Mouse (Mus musculus): ENCODE results near the gene Ptprd. TPM values are rescaled to one million over a fixed set of nuclear protein-coding genes. Genes with fewer than 3 reads are reported as not detected.

Gene Ptprd
- polyA plus RNA-seq, 1 experiment from 2014 or later, result 10.4 TPM

DNA sequence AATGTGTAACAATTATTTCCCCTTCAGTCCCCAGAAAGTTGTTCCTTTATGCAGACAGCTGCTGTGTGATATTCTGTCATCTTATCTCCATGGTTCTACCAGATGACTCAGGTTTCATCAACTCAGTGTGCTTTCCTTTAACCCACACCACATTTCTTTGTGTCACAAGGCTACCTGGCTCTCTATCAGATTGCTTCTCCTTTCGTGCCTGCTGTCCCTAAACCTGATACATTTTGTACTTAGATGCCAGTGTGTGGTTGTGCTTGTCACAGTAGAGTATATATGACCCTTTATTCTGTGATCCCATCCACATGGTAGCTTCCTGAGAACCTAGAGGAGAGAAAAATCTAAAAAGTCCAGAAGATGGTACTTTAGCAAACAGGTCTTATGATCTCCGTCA is 1445.3 kb downstream of the Ptprd start:
- WGBS, result 66% methylated on average over 2 of the region's 2 CpGs
- H3K9me3 ChIP-seq, result no peaks in the 10 kb centered on the region
- H3K36me3 ChIP-seq, result no peaks in the 10 kb centered on the region
- H3K4me3 ChIP-seq, result no peak overlapping the region
- no peaks in the 10 kb centered on the region for H3K4me1 ChIP-seq
- no peak overlapping the region for H3K27ac ChIP-seq (replicated peaks)
- H3K4me2 ChIP-seq, result no peak overlapping the region
- no peak overlapping the region for H3K9ac ChIP-seq
- H3K27me3 ChIP-seq (replicated peaks), result no peaks in the 10 kb centered on the region
- ATAC-seq (ENCODE audit: extremely low read depth, insufficient number of reproducible peaks, low FRiP score, low TSS enrichment), result no peak

DNA sequence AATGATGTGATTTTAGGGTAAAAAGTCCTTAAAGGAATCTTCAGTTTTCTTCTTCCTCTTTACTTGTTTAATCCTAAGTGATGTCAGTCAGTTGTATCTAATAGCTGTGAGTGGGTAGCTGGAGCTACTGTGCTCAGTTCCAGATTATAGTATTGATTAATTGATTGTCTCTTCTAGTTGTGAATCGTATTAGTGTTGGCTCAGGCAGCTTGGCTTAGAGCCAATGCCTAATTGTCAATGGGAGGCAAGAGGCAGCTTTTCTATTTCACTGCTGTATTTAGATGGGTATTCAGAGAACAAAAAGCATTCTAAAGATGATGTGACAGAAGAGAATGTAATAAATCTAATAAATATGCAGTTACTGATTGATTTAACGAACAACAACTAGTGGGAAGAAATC is 1461.1 kb downstream of the Ptprd start:
- ATAC-seq (ENCODE audit: extremely low read depth, insufficient number of reproducible peaks, low FRiP score, low TSS enrichment), result no peak
- Histone ChIP-seq H3K4me1 (no peaks in the 10 kb centered on the region), H3K9ac (no peak overlapping the region), H3K4me2 (no peak overlapping the region), H3K27me3 (replicated peaks) (no peaks in the 10 kb centered on the region), H3K9me3 (peaks cover 4% of the 10 kb centered on the region; the same call in 1 of the 2 replicates), H3K27ac (replicated peaks) (no peak overlapping the region), H3K36me3 (no peaks in the 10 kb centered on the region), H3K4me3 (no peak overlapping the region)
- whole genome bisulfite sequencing, result 63% methylated on average over 2 of the region's 2 CpGs

DNA sequence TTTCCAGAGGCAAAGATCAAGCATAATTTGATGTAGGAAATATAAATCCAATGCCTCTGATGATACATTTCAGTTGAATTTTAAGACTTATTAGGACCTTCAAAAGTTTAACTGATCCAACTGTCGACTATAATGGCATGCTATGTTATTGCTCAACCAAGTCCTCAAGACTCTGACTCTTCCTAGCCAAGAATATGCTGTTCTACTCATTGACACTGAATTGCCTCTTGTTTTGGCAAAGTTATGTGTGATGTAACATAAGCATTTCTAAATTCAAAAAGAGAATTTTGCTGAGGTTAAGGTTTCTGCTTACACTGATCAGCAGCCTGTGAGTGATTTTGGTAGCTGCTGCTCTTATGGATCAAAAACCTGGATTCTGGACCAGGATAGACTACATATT is 1475.9 kb downstream of the Ptprd start:
- 43% methylated on average over 1 of the region's 1 CpGs for WGBS
- no peak overlapping the region for H3K27ac ChIP-seq (replicated peaks)
- no peak overlapping the region for H3K4me3 ChIP-seq
- ATAC-seq (ENCODE audit: extremely low read depth, insufficient number of reproducible peaks, low FRiP score, low TSS enrichment), result no peak
- H3K9ac ChIP-seq, result no peak overlapping the region
- no peaks in the 10 kb centered on the region for H3K4me1 ChIP-seq
- H3K36me3 ChIP-seq, result no peaks in the 10 kb centered on the region
- H3K27me3 ChIP-seq (replicated peaks), result no peaks in the 10 kb centered on the region
- H3K9me3 ChIP-seq, result no peaks in the 10 kb centered on the region
- H3K4me2 ChIP-seq, result no peak overlapping the region

DNA sequence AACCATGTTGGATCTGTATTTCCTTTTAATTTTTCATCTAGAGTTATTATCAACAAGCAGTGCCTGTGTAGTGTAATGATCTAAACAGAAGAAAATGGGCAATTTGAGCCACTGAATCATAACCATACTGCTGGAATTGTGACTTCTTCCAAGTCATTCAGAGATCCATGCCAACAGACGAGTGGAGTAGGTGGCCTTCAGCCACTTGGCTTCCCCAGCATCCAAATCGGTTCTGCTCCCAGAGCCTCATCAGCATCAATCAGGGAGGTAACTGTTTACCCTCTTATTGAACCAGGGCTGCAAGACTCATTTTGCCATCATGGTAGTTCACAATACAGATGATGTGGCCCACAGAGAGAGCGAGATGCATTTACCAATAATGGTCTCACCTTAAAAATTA is 1536.0 kb downstream of the Ptprd start:
- no peak for ATAC-seq (ENCODE audit: extremely low read depth, insufficient number of reproducible peaks, low FRiP score, low TSS enrichment)
- Histone ChIP-seq H3K9me3 (no peaks in the 10 kb centered on the region), H3K4me2 (no peak overlapping the region), H3K4me3 (no peak overlapping the region), H3K27me3 (replicated peaks) (no peaks in the 10 kb centered on the region), H3K9ac (no peak overlapping the region), H3K4me1 (no peaks in the 10 kb centered on the region), H3K36me3 (no peaks in the 10 kb centered on the region), H3K27ac (replicated peaks) (no peak overlapping the region)
- 67% methylated on average over 3 of the region's 3 CpGs for WGBS

DNA sequence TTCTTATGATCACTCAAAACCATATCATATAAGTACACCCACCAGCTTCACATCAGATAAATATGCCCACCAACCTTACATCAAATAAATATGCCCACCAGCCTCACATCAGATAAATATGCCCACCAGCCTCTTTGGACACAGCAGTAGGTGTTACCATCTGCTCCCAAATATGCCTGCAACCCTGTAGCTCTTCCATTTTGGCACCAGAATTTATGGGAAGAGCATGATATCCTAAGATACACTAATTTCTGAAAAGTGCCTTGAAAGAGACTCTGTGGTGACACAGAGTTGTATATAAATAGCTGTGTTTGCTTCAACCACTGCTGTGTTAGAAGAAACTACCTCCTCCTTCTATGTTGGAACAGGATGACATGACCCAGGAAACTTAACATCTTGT is 1538.5 kb downstream of the Ptprd start:
- no peak overlapping the region for H3K27ac ChIP-seq (replicated peaks)
- H3K4me3 ChIP-seq, result no peak overlapping the region
- no peaks in the 10 kb centered on the region for H3K36me3 ChIP-seq
- no peak overlapping the region for H3K9ac ChIP-seq
- no peaks in the 10 kb centered on the region for H3K4me1 ChIP-seq
- H3K4me2 ChIP-seq, result no peak overlapping the region
- no peaks in the 10 kb centered on the region for H3K27me3 ChIP-seq (replicated peaks)
- no peak for ATAC-seq (ENCODE audit: extremely low read depth, insufficient number of reproducible peaks, low FRiP score, low TSS enrichment)
- H3K9me3 ChIP-seq, result no peaks in the 10 kb centered on the region

DNA sequence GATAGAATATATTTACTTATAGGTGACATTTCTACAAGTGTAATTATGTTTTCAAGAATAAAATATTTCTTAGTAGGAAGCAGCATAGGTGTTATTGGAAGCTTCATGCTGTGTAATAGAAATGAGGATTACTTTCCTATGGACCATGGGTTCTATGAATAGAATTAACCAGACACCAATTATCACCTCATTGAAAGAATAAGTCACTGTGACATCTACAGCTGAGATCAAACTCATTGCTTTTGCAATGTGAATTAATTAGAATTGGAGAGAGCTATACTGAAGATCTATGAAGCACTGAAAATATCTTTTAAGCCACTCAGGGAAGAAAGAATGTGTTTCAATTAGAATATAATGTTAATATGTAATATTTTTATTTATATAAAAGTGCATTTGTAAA is 1539.1 kb downstream of the Ptprd start:
- H3K36me3 ChIP-seq, result no peaks in the 10 kb centered on the region
- no peak for ATAC-seq (ENCODE audit: extremely low read depth, insufficient number of reproducible peaks, low FRiP score, low TSS enrichment)
- no peak overlapping the region for H3K4me3 ChIP-seq
- no peak overlapping the region for H3K27ac ChIP-seq (replicated peaks)
- H3K27me3 ChIP-seq (replicated peaks), result no peaks in the 10 kb centered on the region
- H3K4me1 ChIP-seq, result no peaks in the 10 kb centered on the region
- no peak overlapping the region for H3K4me2 ChIP-seq
- no peaks in the 10 kb centered on the region for H3K9me3 ChIP-seq
- no peak overlapping the region for H3K9ac ChIP-seq

DNA sequence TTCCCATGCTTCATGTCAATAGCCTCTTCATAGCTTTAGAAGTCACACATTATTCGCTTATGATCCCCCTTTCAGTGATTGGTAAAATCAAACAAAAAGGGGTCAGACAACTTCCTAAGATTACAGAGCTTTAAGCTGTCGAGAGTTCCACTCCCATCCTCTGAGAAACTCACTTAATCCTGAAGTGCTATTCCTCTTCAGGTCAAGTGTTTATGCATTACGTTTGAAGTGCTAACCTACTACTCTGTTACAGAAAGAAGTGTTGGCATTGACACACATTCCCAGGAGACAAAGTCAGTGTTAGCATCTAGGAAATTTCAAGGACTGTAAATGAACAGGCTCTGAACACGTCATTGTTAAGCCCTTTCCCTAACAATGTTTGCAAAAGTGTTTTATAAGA is 1550.0 kb downstream of the Ptprd start:
- WGBS, result 34% methylated on average over 4 of the region's 4 CpGs
- Histone ChIP-seq H3K9ac (no peak overlapping the region), H3K4me1 (0 out of 2 replicates have a peak, but pooled peaks cover 2% of the 10 kb centered on the region), H3K9me3 (no peaks in the 10 kb centered on the region), H3K4me2 (no peak overlapping the region), H3K36me3 (no peaks in the 10 kb centered on the region), H3K27ac (replicated peaks) (no peak overlapping the region), H3K4me3 (no peak overlapping the region), H3K27me3 (replicated peaks) (peaks cover 4% of the 10 kb centered on the region; the same call in 1 of the 2 replicates)
- ATAC-seq (ENCODE audit: extremely low read depth, insufficient number of reproducible peaks, low FRiP score, low TSS enrichment), result no peak

DNA sequence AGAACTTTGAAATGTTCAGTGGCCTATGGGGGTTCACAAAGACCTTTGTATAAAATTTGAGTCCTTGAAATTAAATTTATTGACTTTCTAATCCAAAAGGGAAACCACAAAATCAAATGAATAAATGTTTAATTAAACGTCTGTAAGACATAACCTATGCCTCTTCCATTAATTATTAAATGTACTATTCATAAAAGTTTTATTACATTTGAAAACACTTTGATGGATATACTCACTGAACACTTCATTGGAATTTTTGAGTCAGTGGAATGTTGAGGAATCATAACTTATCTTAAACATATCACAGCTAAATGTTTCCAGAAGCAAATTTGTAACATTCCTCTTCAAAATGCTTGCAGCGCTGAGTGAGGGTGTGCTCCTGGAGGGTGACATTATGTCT is 1551.6 kb downstream of the Ptprd start:
- 50% methylated on average over 2 of the region's 2 CpGs for WGBS
- peaks cover 4% of the 10 kb centered on the region; the same call in 1 of the 2 replicates for H3K27me3 ChIP-seq (replicated peaks)
- H3K4me3 ChIP-seq, result no peak overlapping the region
- no peak overlapping the region for H3K27ac ChIP-seq (replicated peaks)
- H3K4me1 ChIP-seq, result 0 out of 2 replicates have a peak, but pooled peaks cover 2% of the 10 kb centered on the region
- H3K36me3 ChIP-seq, result no peaks in the 10 kb centered on the region
- no peak for ATAC-seq (ENCODE audit: extremely low read depth, insufficient number of reproducible peaks, low FRiP score, low TSS enrichment)
- H3K9me3 ChIP-seq, result no peaks in the 10 kb centered on the region
- H3K4me2 ChIP-seq, result no peak overlapping the region
- H3K9ac ChIP-seq, result no peak overlapping the region

DNA sequence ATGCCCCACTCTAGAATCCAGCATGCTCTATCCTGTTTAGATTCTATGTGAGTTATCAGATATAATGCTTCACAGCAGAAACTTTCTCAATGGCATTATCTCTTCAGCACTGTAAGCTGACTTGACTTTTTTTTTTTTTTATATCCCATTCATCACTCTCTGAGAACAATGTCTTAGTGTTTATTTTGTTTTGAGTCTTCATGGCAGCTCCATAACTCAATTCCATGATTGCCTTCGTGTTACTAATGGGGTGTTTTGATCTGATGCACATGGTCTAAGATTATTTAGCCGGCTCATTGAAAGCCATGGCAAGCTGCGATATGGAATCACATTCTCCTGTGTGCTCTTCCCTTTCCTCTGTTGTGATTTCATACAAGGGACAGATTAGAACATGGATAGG is 1555.0 kb downstream of the Ptprd start:
- Histone ChIP-seq H3K9me3 (no peaks in the 10 kb centered on the region), H3K9ac (no peak overlapping the region), H3K4me1 (0 out of 2 replicates have a peak, but pooled peaks cover 2% of the 10 kb centered on the region), H3K27ac (replicated peaks) (no peak overlapping the region), H3K4me3 (no peak overlapping the region), H3K36me3 (no peaks in the 10 kb centered on the region), H3K27me3 (replicated peaks) (peaks cover 4% of the 10 kb centered on the region; the same call in 1 of the 2 replicates), H3K4me2 (no peak overlapping the region)
- no peak for ATAC-seq (ENCODE audit: extremely low read depth, insufficient number of reproducible peaks, low FRiP score, low TSS enrichment)
- WGBS, result 72% methylated on average over 3 of the region's 3 CpGs

DNA sequence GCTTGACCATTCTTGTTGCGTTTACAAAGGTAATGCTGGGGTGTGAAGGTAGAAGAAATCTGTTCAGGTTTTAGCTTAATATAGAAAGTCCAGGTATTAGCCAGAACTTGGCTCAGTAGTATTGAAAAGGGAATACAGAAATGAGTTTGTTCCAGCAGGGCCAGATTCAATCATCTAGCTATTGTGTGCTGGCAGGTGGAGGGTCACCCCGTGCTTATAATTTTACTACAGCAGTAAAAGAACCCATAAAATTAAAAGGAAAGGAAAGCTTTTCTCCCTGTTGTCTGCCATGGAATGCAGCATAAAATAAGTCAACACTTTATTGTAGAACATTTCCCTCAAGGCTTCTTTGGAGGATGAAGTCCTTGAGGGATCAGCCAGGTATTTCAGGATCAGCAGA is 1558.8 kb downstream of the Ptprd start:
- no peak for ATAC-seq (ENCODE audit: extremely low read depth, insufficient number of reproducible peaks, low FRiP score, low TSS enrichment)
- no peak overlapping the region for H3K4me3 ChIP-seq
- H3K4me2 ChIP-seq, result no peak overlapping the region
- no peaks in the 10 kb centered on the region for H3K36me3 ChIP-seq
- no peaks in the 10 kb centered on the region for H3K4me1 ChIP-seq
- H3K27me3 ChIP-seq (replicated peaks), result 0 out of 2 replicates have a peak, but pooled peaks cover 4% of the 10 kb centered on the region
- WGBS, result 85% methylated on average over 2 of the region's 2 CpGs
- H3K9me3 ChIP-seq, result no peaks in the 10 kb centered on the region
- H3K9ac ChIP-seq, result no peak overlapping the region
- no peak overlapping the region for H3K27ac ChIP-seq (replicated peaks)

DNA sequence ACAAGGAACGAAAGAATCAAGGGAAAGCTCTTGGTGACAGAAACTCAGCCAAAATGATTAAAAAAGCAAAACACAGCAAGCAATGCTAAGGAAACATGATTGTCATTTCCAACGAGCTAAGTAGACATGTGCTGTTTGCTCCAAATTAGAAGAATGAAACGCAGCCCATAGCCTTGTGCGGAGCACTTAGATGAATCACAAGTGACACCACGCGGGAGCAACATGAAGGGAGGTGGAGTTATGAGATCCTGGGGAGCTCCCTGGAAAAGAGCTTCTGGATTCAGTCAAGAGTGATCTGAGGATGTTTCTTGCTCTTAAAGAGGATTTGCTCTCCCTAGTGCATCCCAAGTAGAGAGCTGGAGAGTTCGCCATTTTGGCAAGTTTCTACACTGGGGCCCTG is 1590.0 kb downstream of the Ptprd start:
- Histone ChIP-seq H3K4me2 (no peak overlapping the region), H3K27ac (replicated peaks) (no peak overlapping the region)

DNA sequence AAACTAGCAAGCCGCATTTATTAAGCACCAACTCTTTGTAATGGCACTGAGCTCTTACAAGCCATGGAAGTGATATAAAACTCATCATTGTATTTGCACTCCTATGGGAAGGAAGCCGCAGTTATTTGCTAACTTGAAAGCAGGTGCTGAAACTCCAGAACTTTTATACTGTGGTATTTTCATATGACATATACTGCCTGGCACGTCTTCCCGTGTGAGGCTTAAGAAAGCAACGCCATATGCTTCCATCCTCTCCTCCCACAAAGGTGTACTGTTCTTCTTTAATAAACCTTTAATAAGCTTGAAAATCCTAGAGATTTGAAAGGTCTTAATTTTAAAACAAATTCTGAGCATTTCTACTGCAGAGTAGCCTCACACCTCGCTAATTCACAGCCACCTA is 1595.1 kb downstream of the Ptprd start:
- Histone ChIP-seq H3K27ac (replicated peaks) (no peak overlapping the region), H3K36me3 (no peaks in the 10 kb centered on the region), H3K4me2 (no peak overlapping the region), H3K9ac (no peak overlapping the region), H3K27me3 (replicated peaks) (no peaks in the 10 kb centered on the region), H3K4me1 (no peaks in the 10 kb centered on the region), H3K9me3 (no peaks in the 10 kb centered on the region), H3K4me3 (no peak overlapping the region)
- no peak for ATAC-seq (ENCODE audit: extremely low read depth, insufficient number of reproducible peaks, low FRiP score, low TSS enrichment)
- whole genome bisulfite sequencing, result 82% methylated on average over 6 of the region's 6 CpGs

More for the DNA sequence above, 1590.0 kb downstream of the Ptprd start:
- no peaks in the 10 kb centered on the region for H3K27me3 ChIP-seq (replicated peaks)
- H3K9me3 ChIP-seq, result no peaks in the 10 kb centered on the region
- ATAC-seq (ENCODE audit: extremely low read depth, insufficient number of reproducible peaks, low FRiP score, low TSS enrichment), result no peak
- H3K4me3 ChIP-seq, result no peak overlapping the region
- H3K4me1 ChIP-seq, result no peaks in the 10 kb centered on the region
- no peak overlapping the region for H3K9ac ChIP-seq
- no peaks in the 10 kb centered on the region for H3K36me3 ChIP-seq
- 74% methylated on average over 7 of the region's 7 CpGs for WGBS
